Mouse (Mus musculus) MEL (cell line): ENCODE measurements around the gene Srebf1.

Experiments used
- EP300 ChIP-seq, 2 experiments: IDR thresholded peaks; 2 replicates each; pipeline ENCODE4 v1.6.1; 2011; ENCODE audit warnings: improper control_type of control experiment in 2 of 2, low read length in 2 of 2, low read depth in 1 of 2, mild to moderate bottlenecking in 1 of 2
- POLR2A ChIP-seq, 2 experiments: IDR thresholded peaks; 2 replicates each; pipeline ENCODE4 v1.6.1; 2011 to 2012; ENCODE audit warnings: low read length in 2 of 2, mild to moderate bottlenecking in 2 of 2, control low read depth in 1 of 2, improper control_type of control experiment in 1 of 2, low read depth in 1 of 2, moderate library complexity in 1 of 2; ENCODE audit not compliant: control insufficient read depth in 1 of 2, insufficient read depth in 1 of 2, poor library complexity in 1 of 2

- TF ChIP-seq EP300 (IDR thresholded peaks at IDR 0.05; ENCODE audit: low read depth in 1 of 2, low read length in 2 of 2): no peak
- no peak for TF ChIP-seq POLR2A (IDR thresholded peaks at IDR 0.05; ENCODE audit: control insufficient read depth in 1 of 2, insufficient read depth in 1 of 2, low read depth in 1 of 2, low read length in 2 of 2, poor library complexity in 1 of 2)
Observed at GRCm38 (mm10) chr11:60176975-60177657, 45.3 kb downstream of the Srebf1 start.
